8 mouse cellular contexts compared by ENCODE assay signal in genomic region chr19:45749243-45750043, GRCm38 (mm10). TPM values are rescaled to one million over a fixed set of nuclear protein-coding genes. Genes with fewer than 3 reads are reported as not detected.
DNase-seq lines count a peak whose midpoint lies in the region; ATAC-seq and TF ChIP-seq lines count a peak whose summit lies in the region.

Gene Npm3, minus strand, starts transcription at chr19:45749591.

- intact Hi-C loops in heart, postnatal 25 days (cut with DNase I), result loop anchor here (2.0 to 5.0 kb wide), 2 partner anchors 33 to 527 kb away; partner anchors contain the start of gene Mgea5

- H3K36me3 ChIP-seq in ES-E14 (ENCODE audit: control insufficient read depth, insufficient read depth, low read length, poor library complexity, severe bottlenecking), result peaks cover 22% of the 10 kb centered on the region
- peaks cover 32% of the 10 kb centered on the region for H3K36me3 ChIP-seq in forebrain, embryonic 15.5 days
- H3K36me3 ChIP-seq in lung, embryonic 14.5 days (ENCODE audit: insufficient read depth), result peaks cover 34% of the 10 kb centered on the region
- peaks cover 22% of the 10 kb centered on the region for H3K36me3 ChIP-seq in thymus, adult 2 months (ENCODE audit: control insufficient read depth, insufficient read depth, low read length)

- peak; percentile 88 for ATAC-seq in forebrain, embryonic 15.5 days (replicated peaks)
- ATAC-seq in lung, embryonic 14.5 days (ENCODE audit: insufficient read depth), result peak; percentile 66

- peak within 1 kb of the TSS; percentile 91 for H3K4me2 ChIP-seq in forebrain, embryonic 15.5 days (replicated peaks)
- H3K4me2 ChIP-seq in lung, embryonic 14.5 days, result peak within 1 kb of the TSS; percentile 93

- H3K4me1 ChIP-seq in ES-E14 (ENCODE audit: control insufficient read depth in 2 of 2, insufficient read depth in 2 of 2, low read length in 2 of 2, poor library complexity in 1 of 2), result peaks cover 2 to 22% of the 10 kb centered on the region in 2 experiments; a peak in 2 of 4 replicates
- peaks cover 35% of the 10 kb centered on the region for H3K4me1 ChIP-seq in forebrain, embryonic 15.5 days
- H3K4me1 ChIP-seq in lung, embryonic 14.5 days (ENCODE audit: insufficient read depth), result peaks cover 7% of the 10 kb centered on the region; the same call in 1 of the 2 replicates
- peaks cover 12% of the 10 kb centered on the region; the same call in 1 of the 2 replicates for H3K4me1 ChIP-seq in olfactory bulb, adult 2 months (ENCODE audit: control insufficient read depth, insufficient read depth, low read length)
- H3K4me1 ChIP-seq in thymus, adult 2 months (replicated peaks; ENCODE audit: control insufficient read depth, insufficient read depth, low read length), result peaks cover 19% of the 10 kb centered on the region

- in situ Hi-C loops in ES-E14 (cut with MboI; ENCODE audit: low sequenced_read_pairs in 2 of 2, unreplicated experiment in 2 of 2), result loop anchor here (5.0 to 10.0 kb wide), 3 partner anchors 175 to 527 kb away; no protein-coding TSS in a partner anchor

- DNase-seq in ES-E14 (ENCODE audit: low read depth, low spot score), result peak; percentile 68
- peak; percentile 52 for DNase-seq in cerebellum, adult 11 months
- peak; percentile 56 for DNase-seq in heart, postnatal 25 days (ENCODE audit: low spot score)
- peak; percentile 74 to 85 for DNase-seq in layer of hippocampus, adult 18-20 months (ENCODE audit: low spot score in 2 of 2)
- peak; percentile 90 for DNase-seq in lung, embryonic 14.5 days
- peak; percentile 87 for DNase-seq in thymus, adult 2 months

- under 1% methylated on average over 59 of the region's 60 CpGs for WGBS in forebrain, embryonic 15.5 days
- WGBS in lung, embryonic 14.5 days, result under 1% methylated on average over 57 of the region's 60 CpGs
- WGBS in olfactory bulb, adult 2 months, result under 1% methylated on average over 60 of the region's 60 CpGs
- WGBS in thymus, adult 2 months, result under 1% methylated on average over 59 of the region's 60 CpGs

- peak within 1 kb of the TSS; percentile 82 to 96 for H3K4me3 ChIP-seq in ES-E14 (ENCODE audit: insufficient read depth in 1 of 2, low read depth in 1 of 2, low read length in 2 of 2, poor library complexity in 1 of 2, severe bottlenecking in 1 of 2)
- H3K4me3 ChIP-seq in forebrain, embryonic 15.5 days, result peak within 1 kb of the TSS; percentile 52
- peak within 1 kb of the TSS; percentile 85 for H3K4me3 ChIP-seq in lung, embryonic 14.5 days (ENCODE audit: low read depth, low read length)
- H3K4me3 ChIP-seq in olfactory bulb, adult 2 months (ENCODE audit: insufficient read depth, low read depth, low read length), result peak within 1 kb of the TSS; percentile 80
- H3K4me3 ChIP-seq in thymus, adult 2 months (ENCODE audit: control insufficient read depth, insufficient read depth, low read length), result peak within 1 kb of the TSS; percentile 86

- TF ChIP-seq CTCF in lung, embryonic 14.5 days (IDR thresholded peaks at IDR 0.05; ENCODE audit: low read depth), result no peak
- TF ChIP-seq CTCF in olfactory bulb, adult 2 months (IDR thresholded peaks at IDR 0.05; ENCODE audit: insufficient read depth, low read depth, low read length), result no peak
- 0 out of 2 replicates have a peak, but pooled peaks have one; percentile 33 for TF ChIP-seq CTCF in thymus, adult 2 months (IDR thresholded peaks at IDR 0.05; ENCODE audit: borderline replicate concordance, control insufficient read depth, extremely low read depth, insufficient read depth, low read length, poor library complexity)

- H3K9ac ChIP-seq in ES-E14 (ENCODE audit: insufficient read depth, low read depth, low read length, poor library complexity, severe bottlenecking), result peak within 1 kb of the TSS; percentile 96
- peak within 1 kb of the TSS; percentile 58 for H3K9ac ChIP-seq in forebrain, embryonic 15.5 days (replicated peaks)
- H3K9ac ChIP-seq in lung, embryonic 14.5 days, result peak within 1 kb of the TSS; percentile 79

- H3K9me3 ChIP-seq in ES-E14 (ENCODE audit: control insufficient read depth, insufficient read depth, low read depth, low read length), result no peaks in the 10 kb centered on the region
- no peaks in the 10 kb centered on the region for H3K9me3 ChIP-seq in forebrain, embryonic 15.5 days
- H3K9me3 ChIP-seq in lung, embryonic 14.5 days (ENCODE audit: low read depth, low read length), result no peaks in the 10 kb centered on the region

- peaks cover 23% of the 10 kb centered on the region for H3K27me3 ChIP-seq in forebrain, embryonic 15.5 days
- peaks cover 18% of the 10 kb centered on the region for H3K27me3 ChIP-seq in lung, embryonic 14.5 days (ENCODE audit: insufficient read depth, low read length)
- H3K27me3 ChIP-seq in thymus, adult 2 months (ENCODE audit: control insufficient read depth, insufficient read depth, low read length), result no peaks in the 10 kb centered on the region; the same call in 1 of the 2 replicates

- peak within 1 kb of the TSS; percentile 56 for H3K27ac ChIP-seq in ES-E14 (ENCODE audit: insufficient read depth, low read depth, low read length, poor library complexity, severe bottlenecking)
- no peak within 1 kb of the TSS for H3K27ac ChIP-seq in forebrain, embryonic 15.5 days (replicated peaks)
- 0 out of 2 replicates have a peak within 1 kb of the TSS, but pooled peaks have one; percentile 12 for H3K27ac ChIP-seq in lung, embryonic 14.5 days (ENCODE audit: low read depth)
- no peak within 1 kb of the TSS for H3K27ac ChIP-seq in olfactory bulb, adult 2 months (ENCODE audit: insufficient read depth, low read depth, low read length)
- no peak within 1 kb of the TSS for H3K27ac ChIP-seq in thymus, adult 2 months (ENCODE audit: control insufficient read depth, insufficient read depth, low read length)

- TF ChIP-seq POLR2A in olfactory bulb, adult 2 months (IDR thresholded peaks at IDR 0.05; ENCODE audit: insufficient read depth, low read depth, low read length), result no peak; the same call in 1 of the 2 replicates
- 0 out of 2 replicates have a peak, but pooled peaks have one; percentile 20 for TF ChIP-seq POLR2A in thymus, adult 2 months (IDR thresholded peaks at IDR 0.05; ENCODE audit: control insufficient read depth, extremely low read depth, insufficient read depth, low read length, poor library complexity)

TF ChIP-seq in ES-E14, 5 proteins besides CTCF, POLR2A, EP300 and RAD21:
- TF ChIP-seq ZC3H11A (IDR thresholded peaks at IDR 0.05; ENCODE audit: borderline replicate concordance, low read depth, low read length) (no peak), ZNF384 (IDR thresholded peaks at IDR 0.05; ENCODE audit: low read depth, low read length) (no peak), MAFK (IDR thresholded peaks at IDR 0.05; ENCODE audit: insufficient read depth, low read depth, low read length) (no peak), HCFC1 (IDR thresholded peaks at IDR 0.05; ENCODE audit: borderline replicate concordance, insufficient read depth, low read length) (no peak), CHD2 (IDR thresholded peaks at IDR 0.05; ENCODE audit: low read depth, low read length) (no peak)

RNA-seq across cellular contexts. Expression of gene Npm3, which starts in this region (rescaled TPM):
- 142 and 166 TPM in 2 replicates for total RNA-seq in ES-E14 (2012; rRNA removed)
- 9.5 and 9.7 TPM in 2 replicates for polyA plus RNA-seq in forebrain, embryonic 15.5 days (2015; fragmentation: Nextera tagmentation; extraction: Ambion mirVana)
- 10 to 100 TPM; 16.9 TPM for total RNA-seq in heart, postnatal 25 days (2021)
- 10 to 100 TPM in 1 of 2 experiments, 1 to 10 TPM in 1; 9.6 to 11.3 TPM for total RNA-seq in layer of hippocampus, adult 18-20 months (2021)
- 19.7 and 20.0 TPM in 2 replicates for polyA plus RNA-seq in lung, embryonic 14.5 days (2014; fragmentation: Nextera tagmentation; extraction: Ambion mirVana)
- not detected in 2 replicates for polyA plus RNA-seq in olfactory bulb, adult 2 months (2012; ENCODE audit: insufficient read depth, insufficient read length, low replicate concordance, missing spikeins)
- polyA plus RNA-seq in thymus, adult 2 months (2012; rRNA removed), result 146 and 167 TPM in 2 replicates

Comparison
In these comparisons a context has a peak if more than half of its experiments do, and no peak if none do; other contexts are left out.
1. RNA of gene Npm3 (polyA plus RNA-seq): 146 to 167 TPM in thymus, adult 2 months, 19.7 to 20.0 TPM in lung, embryonic 14.5 days and 9.5 to 9.7 TPM in forebrain, embryonic 15.5 days; not detected in olfactory bulb, adult 2 months; every median in the first group is over 10 times any median in the second.
2. H3K27ac ChIP-seq: peak in ES-E14 (single experiment) and lung, embryonic 14.5 days (single experiment); none in forebrain, embryonic 15.5 days (single experiment), olfactory bulb, adult 2 months (single experiment) and thymus, adult 2 months (single experiment).
3. Peak in every context shown above with its lines, with median percentiles within 50 percentile points of each other: DNase-seq, H3K4me3 ChIP-seq and H3K9ac ChIP-seq.